Mouse (Mus musculus) CH12.LX (cell line): ENCODE measurements around the gene Mok. TPM values are rescaled to one million over a fixed set of nuclear protein-coding genes. Genes with fewer than 3 reads are reported as not detected.

Experiments used
- DNase-seq: peaks from one replicate; pipeline ENCODE4 v3.0.0-alpha.2; 2013; ENCODE audit errors: extremely low read depth
- H3K27ac ChIP-seq: 2 replicates; pipeline ENCODE4 v1.5.1; 2012; ENCODE audit warnings: low read depth, mild to moderate bottlenecking, control low read depth, moderate library complexity; ENCODE audit not compliant: insufficient read depth
- H3K27me3 ChIP-seq: replicated peaks from 2 replicates; pipeline ENCODE3; 2012; ENCODE audit warnings: inconsistent platforms
- H3K36me3 ChIP-seq, 2 experiments: replicated peaks in 1 of 2; 2 replicates each; pipeline versions ENCODE3 to v1.6.1; 2012; ENCODE audit warnings: inconsistent platforms in 1 of 2, low read length in 1 of 2, mild to moderate bottlenecking in 1 of 2, mixed read lengths in 1 of 2, moderate library complexity in 1 of 2; ENCODE audit not compliant: control insufficient read depth in 1 of 2, insufficient read depth in 1 of 2
- H3K4me1 ChIP-seq, 2 experiments: 2 replicates each; pipeline ENCODE4 v1.6.1; 2012; ENCODE audit warnings: inconsistent platforms in 1 of 2, moderate library complexity in 1 of 2; ENCODE audit not compliant: insufficient read depth in 2 of 2, control insufficient read depth in 1 of 2
- H3K4me2 ChIP-seq: 2 replicates; pipeline ENCODE4 v1.6.1; 2012; ENCODE audit warnings: low read depth, mild to moderate bottlenecking, control low read depth; ENCODE audit not compliant: poor library complexity, insufficient read depth, severe bottlenecking
- H3K4me3 ChIP-seq, 3 experiments: fragments of 150-350 bp in 1 of 3; sonication (generic) in 1 of 3; replicated peaks in 1 of 3; 2 replicates each; pipeline versions ENCODE3 to v1.5.1; 2011 to 2012; ENCODE audit warnings: low read depth in 2 of 3, low read length in 2 of 3, mild to moderate bottlenecking in 2 of 3, moderate library complexity in 2 of 3, control low read depth in 1 of 3, improper control_type of control experiment in 1 of 3, inconsistent platforms in 1 of 3, mixed read lengths in 1 of 3; ENCODE audit not compliant: poor library complexity in 1 of 3
- H3K79me2 ChIP-seq: replicated peaks from 2 replicates; pipeline ENCODE4 v1.6.1; 2012; ENCODE audit warnings: mild to moderate bottlenecking, moderate library complexity; ENCODE audit not compliant: control insufficient read depth, poor library complexity, insufficient read depth, severe bottlenecking; ENCODE audit errors: extremely low read depth
- H3K9ac ChIP-seq: 2 replicates; pipeline ENCODE4 v1.6.1; 2012; ENCODE audit warnings: low read depth, mild to moderate bottlenecking, control low read depth, moderate library complexity; ENCODE audit not compliant: insufficient read depth
- H3K9me3 ChIP-seq: replicated peaks from 2 replicates; pipeline ENCODE3; 2012; ENCODE audit warnings: low read length, inconsistent platforms, mixed read lengths
- CTCF ChIP-seq, 2 experiments: IDR thresholded peaks in 1 of 2; conservative IDR thresholded peaks in 1 of 2; 2 replicates each; pipeline ENCODE4 v1.5.1; 2011 to 2012; ENCODE audit warnings: low read depth in 2 of 2, low read length in 2 of 2, improper control_type of control experiment in 1 of 2, inconsistent platforms in 1 of 2, mild to moderate bottlenecking in 1 of 2, moderate library complexity in 1 of 2
- ELF1 ChIP-seq: IDR thresholded peaks from 2 replicates; pipeline ENCODE4 v1.6.1; 2014; ENCODE audit warnings: low read depth, mild to moderate bottlenecking, inconsistent platforms, low read length, improper control_type of control experiment
- GABPA ChIP-seq: IDR thresholded peaks from 2 replicates; pipeline ENCODE4 v1.6.1; 2012; ENCODE audit warnings: low read depth, low read length, improper control_type of control experiment, inconsistent platforms; ENCODE audit not compliant: insufficient replicate concordance
- HCFC1 ChIP-seq: IDR thresholded peaks from 2 replicates; pipeline ENCODE4 v1.6.1; 2012; ENCODE audit warnings: low read depth, mild to moderate bottlenecking, inconsistent platforms, low read length, improper control_type of control experiment
- JUND ChIP-seq: conservative IDR thresholded peaks from 2 replicates; pipeline ENCODE4 v1.6.1; 2011; ENCODE audit warnings: low read depth, low read length, improper control_type of control experiment
- KAT2A ChIP-seq: IDR thresholded peaks from 2 replicates; pipeline ENCODE4 v1.6.1; 2012; ENCODE audit warnings: low read length, improper control_type of control experiment, inconsistent platforms; ENCODE audit not compliant: insufficient replicate concordance
- MAX ChIP-seq: IDR thresholded peaks from 2 replicates; pipeline ENCODE4 v1.6.1; 2011; ENCODE audit warnings: low read length, improper control_type of control experiment
- MAZ ChIP-seq: IDR thresholded peaks from 2 replicates; pipeline ENCODE4 v1.6.1; 2012; ENCODE audit warnings: low read depth, mild to moderate bottlenecking, inconsistent platforms, low read length, improper control_type of control experiment, moderate library complexity
- MEF2A ChIP-seq: IDR thresholded peaks from 2 replicates; pipeline ENCODE4 v1.6.1; 2014; ENCODE audit warnings: low read depth, mild to moderate bottlenecking, inconsistent platforms, low read length, improper control_type of control experiment, borderline replicate concordance
- MXI1 ChIP-seq: IDR thresholded peaks from 2 replicates; pipeline ENCODE4 v1.6.1; 2011; ENCODE audit warnings: mild to moderate bottlenecking, low read depth, low read length, improper control_type of control experiment
- MYC ChIP-seq: IDR thresholded peaks from 2 replicates; pipeline ENCODE4 v1.6.1; 2011; ENCODE audit warnings: low read depth, mild to moderate bottlenecking, improper control_type of control experiment, low read length
- NELFE ChIP-seq: IDR thresholded peaks from 2 replicates; pipeline ENCODE4 v1.6.1; 2011; ENCODE audit warnings: low read depth, low read length, improper control_type of control experiment
- NRF1 ChIP-seq: IDR thresholded peaks from 2 replicates; pipeline ENCODE4 v1.6.1; 2014; ENCODE audit warnings: low read depth, mild to moderate bottlenecking, inconsistent platforms, low read length, improper control_type of control experiment, moderate library complexity
- PAX5 ChIP-seq: IDR thresholded peaks from 2 replicates; pipeline ENCODE4 v1.6.1; 2012; ENCODE audit warnings: low read length, inconsistent platforms, mixed read lengths
- POLR2A ChIP-seq: IDR thresholded peaks from 2 replicates; pipeline ENCODE4 v1.6.1; 2011; ENCODE audit warnings: low read depth, mild to moderate bottlenecking, improper control_type of control experiment, low read length
- POLR2AphosphoS2 ChIP-seq: IDR thresholded peaks from 2 replicates; pipeline ENCODE4 v1.6.1; 2011; ENCODE audit warnings: low read depth, low read length, improper control_type of control experiment
- SIN3A ChIP-seq: IDR thresholded peaks from 2 replicates; pipeline ENCODE4 v1.6.1; 2012; ENCODE audit warnings: low read length, improper control_type of control experiment, inconsistent platforms
- SMC3 ChIP-seq: IDR thresholded peaks from 2 replicates; pipeline ENCODE4 v1.6.1; 2011; ENCODE audit warnings: low read depth, low read length, improper control_type of control experiment
- TBP ChIP-seq: conservative IDR thresholded peaks from 2 replicates; pipeline ENCODE4 v1.6.1; 2011; ENCODE audit warnings: low read depth, low read length, improper control_type of control experiment
- TCF12 ChIP-seq: IDR thresholded peaks from 2 replicates; pipeline ENCODE4 v1.6.1; 2014; ENCODE audit warnings: low read depth, mild to moderate bottlenecking, inconsistent platforms, low read length, improper control_type of control experiment
- UBTF ChIP-seq: IDR thresholded peaks from 2 replicates; pipeline ENCODE4 v1.6.1; 2012; ENCODE audit warnings: low read depth, mild to moderate bottlenecking, inconsistent platforms, low read length, improper control_type of control experiment, moderate library complexity
- ZC3H11A ChIP-seq: IDR thresholded peaks from 2 replicates; pipeline ENCODE4 v1.6.1; 2012; ENCODE audit warnings: low read depth, mild to moderate bottlenecking, inconsistent platforms, low read length, improper control_type of control experiment
- ZKSCAN1 ChIP-seq: IDR thresholded peaks from 2 replicates; pipeline ENCODE4 v1.6.1; 2012; ENCODE audit warnings: low read depth, inconsistent platforms, low read length, improper control_type of control experiment, borderline replicate concordance
- ZMIZ1 ChIP-seq: IDR thresholded peaks from 2 replicates; pipeline ENCODE4 v1.6.1; 2012; ENCODE audit warnings: low read depth, mild to moderate bottlenecking, inconsistent platforms, low read length, improper control_type of control experiment
- dilution Hi-C: fragments of 300-500 bp; cut with MboI; formaldehyde crosslinking; loops from 2 replicates; pipeline ENCODE4 v1.14.3; 2020; ENCODE audit warnings: low sequenced_read_pairs; ENCODE audit not compliant: extremely low pct_unique_long_range_greater_than_20kb, extremely low pct_ligation_motif_present
- in situ Hi-C: fragments of 300-500 bp; cut with MboI; formaldehyde crosslinking; loops from 3 replicates; pipeline ENCODE4 v1.14.3; 2019; ENCODE audit warnings: low sequenced_read_pairs, low pct_ligation_motif_present, low pct_unique_long_range_greater_than_20kb, mixed read lengths
- polyA plus RNA-seq: library from polyadenylated mRNA; unstranded; fragments of >175 nt; gene quantifications from 2 replicates; pipeline ENCODE4 v1.2.1, GENCODE M21; 2012; ENCODE audit warnings: low read depth; ENCODE audit not compliant: insufficient read length
- total RNA-seq, 2 experiments: library from RNA; depleted of rRNA; stranded (reverse); fragments of 300-350 nt in 1 of 2; fragments of >200 nt in 1 of 2; gene quantifications; 2 replicates each; pipeline ENCODE4 v1.2.3; 2012 to 2014

The Mok gene
- total RNA-seq (2012; rRNA removed), result 5.5 and 9.8 TPM in 2 replicates
- total RNA-seq (2014; rRNA removed), result 5.8 and 7.1 TPM in 2 replicates
- 9.1 and 11.0 TPM in 2 replicates for polyA plus RNA-seq

DNA sequence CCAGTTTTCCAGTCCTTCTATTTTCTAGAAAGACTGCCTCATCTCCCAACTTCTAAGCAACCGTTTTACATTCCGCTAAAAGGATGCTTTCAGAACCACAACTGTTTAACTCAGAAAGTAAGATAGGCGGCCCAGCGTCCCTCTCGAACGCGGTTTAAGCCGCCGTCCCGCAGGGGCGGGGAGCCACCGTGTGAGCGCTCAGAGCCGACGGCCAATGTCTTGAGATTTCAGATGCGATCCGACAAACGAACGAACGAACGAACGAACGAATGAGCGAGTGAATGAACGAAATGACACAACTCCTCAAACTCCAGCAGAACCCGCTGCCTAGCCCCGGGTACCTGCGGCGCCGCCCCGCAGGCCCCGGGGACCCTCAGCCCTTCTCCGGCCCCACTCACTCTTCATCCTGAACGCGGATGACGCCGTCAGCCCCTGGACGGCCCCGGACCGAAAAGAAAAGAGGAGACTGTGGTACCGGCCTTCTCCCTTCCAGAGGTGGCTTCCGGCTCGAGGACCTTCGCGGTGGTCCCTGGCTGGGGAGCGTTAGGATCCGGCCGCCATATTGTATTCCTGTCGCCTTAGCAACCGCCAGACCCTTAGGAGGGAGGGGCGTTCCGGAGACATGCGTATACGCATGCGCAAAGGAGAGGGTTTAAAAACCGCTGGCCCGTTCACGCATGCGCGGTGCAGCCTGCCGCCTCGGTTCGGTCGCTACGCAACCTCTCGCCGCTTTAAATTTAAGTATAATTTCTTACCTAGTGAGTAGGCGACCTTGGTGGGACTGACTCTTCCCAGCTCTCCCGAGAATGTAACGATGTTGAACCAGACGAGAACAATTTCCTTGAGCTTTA, at the start of gene Mok:
Gene Mok (minus strand): TSS at position 592 of the 851 bp plus-strand sequence.
- in situ Hi-C loops (loop anchor here (5.0 to 10.0 kb wide), 3 partner anchors 106 to 423 kb away; partner anchors contain the start of gene Wdr20), dilution Hi-C loops (no loop called here)
- H3K9ac ChIP-seq, result peak within 1 kb of the TSS; percentile 42; the same call in 1 of the 2 replicates
- peak; percentile 94 for DNase-seq
- no peaks in the 10 kb centered on the region for H3K79me2 ChIP-seq
- peak within 1 kb of the TSS; percentile 63 to 81 (median 67) for H3K4me3 ChIP-seq
- H3K9me3 ChIP-seq, result no peaks in the 10 kb centered on the region
- TF ChIP-seq HCFC1 (peak; percentile 65), MAZ (0 out of 2 replicates have a peak, but pooled peaks have one; percentile 44), TBP (peak; percentile 94), MEF2A (no peak), NELFE (peak; percentile 73), NRF1 (peak; percentile 96), ZC3H11A (no peak), MXI1 (peak; percentile 95), ELF1 (0 out of 2 replicates have a peak, but pooled peaks have one; percentile 15), SIN3A (peak; percentile 26; the same call in 1 of the 2 replicates), POLR2A (peak; percentile 51; the same call in 1 of the 2 replicates)
- H3K27ac ChIP-seq, result no peak within 1 kb of the TSS
- H3K4me2 ChIP-seq, result peak within 1 kb of the TSS; percentile 73
- H3K36me3 ChIP-seq, result no peaks in the 10 kb centered on the region
- H3K4me1 ChIP-seq, result peaks cover 3 to 41% of the 10 kb centered on the region in 2 experiments; a peak in 2 of 4 replicates
- H3K27me3 ChIP-seq, result peaks cover 10% of the 10 kb centered on the region

- in situ Hi-C loops (no loop called here), dilution Hi-C loops (no loop called here)
- Histone ChIP-seq H3K9ac (peak within 1 kb of the TSS; percentile 76), H3K27ac (peak within 1 kb of the TSS; percentile 22; the same call in 1 of the 2 replicates), H3K27me3 (no peaks in the 10 kb centered on the region), H3K4me3 (peak within 1 kb of the TSS; percentile 64 to 98 (median 98)), H3K9me3 (no peaks in the 10 kb centered on the region), H3K4me2 (peak within 1 kb of the TSS; percentile 92), H3K79me2 (peaks cover 28% of the 10 kb centered on the region), H3K36me3 (peaks cover 3 to 27% of the 10 kb centered on the region in 2 experiments), H3K4me1 (peaks cover 8 to 30% of the 10 kb centered on the region in 2 experiments)
- DNase-seq, result peak; percentile 98
- TF ChIP-seq ZKSCAN1, result no peak
- peak; percentile 87 for TF ChIP-seq KAT2A
- TF ChIP-seq ZC3H11A, result no peak
- peak; percentile 99 for TF ChIP-seq SIN3A
- TF ChIP-seq JUND, result peak; percentile 84
- peak; percentile 91 for TF ChIP-seq ELF1
- TF ChIP-seq MAZ, result peak; percentile 31; the same call in 1 of the 2 replicates
- no peak for TF ChIP-seq NRF1
- peak; percentile 82 for TF ChIP-seq MYC
- TF ChIP-seq SMC3, result no peak
- peak; percentile 43; the same call in 1 of the 2 replicates for TF ChIP-seq GABPA
- TF ChIP-seq CTCF (conservative IDR thresholded peaks at IDR 0.05 in 1 of 2, IDR thresholded peaks at IDR 0.05 in 1 of 2; ENCODE audit: low read depth in 2 of 2, low read length in 2 of 2), result no peak
- peak; percentile 82 for TF ChIP-seq TCF12
- TF ChIP-seq MXI1, result peak; percentile 99
- peak; percentile 78; the same call in 1 of the 2 replicates for TF ChIP-seq MAX
- TF ChIP-seq TBP, result peak; percentile 65; the same call in 1 of the 2 replicates
- 0 out of 2 replicates have a peak, but pooled peaks have one; percentile 48 for TF ChIP-seq ZMIZ1
- peak; percentile 85 for TF ChIP-seq NELFE
- peak; percentile 85 for TF ChIP-seq POLR2A
- peak; percentile 61; the same call in 1 of the 2 replicates for TF ChIP-seq POLR2AphosphoS2
- no peak for TF ChIP-seq PAX5
- TF ChIP-seq UBTF, result peak; percentile 76; the same call in 1 of the 2 replicates
These were observed 48.6 kb upstream of the Mok start, which contains the start of the genes Cinp and Tecpr2 for GRCm38 (mm10) chr12:110889036-110890020. Cinp (minus strand) TSS chr12:110889145. Tecpr2 (plus strand) TSS chr12:110889264.
